Mouse (Mus musculus) embryonic facial prominence, embryonic 14.5 days (tissue): Measurements from ENCODE around the gene Tcf21. TPM values are rescaled to one million over a fixed set of nuclear protein-coding genes. Genes with fewer than 3 reads are reported as not detected.

Experiments used
- ATAC-seq: fragments of 200-750 bp; cut with Nextera tagmentation; 2 replicates; pipeline ENCODE4 v1.8.0; 2017; ENCODE audit warnings: low read depth, moderate number of reproducible peaks, moderate TSS enrichment
- DNase-seq: peaks from one replicate; pipeline ENCODE4 v3.0.0-alpha.2; 2015; ENCODE audit warnings: low spot score
- H3K27ac ChIP-seq: fragments of 300-500 bp; sonication (generic); replicated peaks from 2 replicates; pipeline ENCODE4 v1.5.1; 2014; ENCODE audit warnings: low read depth, mild to moderate bottlenecking, low read length, moderate library complexity
- H3K27me3 ChIP-seq: fragments of 300-500 bp; sonication (generic); replicated peaks from 2 replicates; pipeline ENCODE4 v1.6.1; 2014; ENCODE audit warnings: low read length; ENCODE audit not compliant: control insufficient read depth, insufficient read depth
- H3K36me3 ChIP-seq: fragments of 300-500 bp; sonication (generic); 2 replicates; pipeline ENCODE4 v1.6.1; 2014; ENCODE audit warnings: low read length, mixed read lengths; ENCODE audit not compliant: control insufficient read depth, insufficient read depth
- H3K4me1 ChIP-seq: fragments of 300-500 bp; sonication (generic); 2 replicates; pipeline ENCODE4 v1.6.1; 2014; ENCODE audit warnings: antibody characterized with exemption, low read length; ENCODE audit not compliant: control insufficient read depth, insufficient read depth
- H3K4me2 ChIP-seq: fragments of 300-500 bp; sonication (generic); 2 replicates; pipeline ENCODE4 v1.6.1; 2014; ENCODE audit warnings: low read depth, mild to moderate bottlenecking, low read length, moderate library complexity, mixed read lengths
- H3K4me3 ChIP-seq: fragments of 300-500 bp; sonication (generic); 2 replicates; pipeline ENCODE4 v1.5.1; 2014; ENCODE audit warnings: low read depth, mild to moderate bottlenecking, low read length
- H3K9ac ChIP-seq: fragments of 300-500 bp; sonication (generic); 2 replicates; pipeline ENCODE4 v1.6.1; 2014; ENCODE audit warnings: low read depth, mild to moderate bottlenecking, low read length, moderate library complexity, mixed read lengths
- H3K9me3 ChIP-seq: fragments of 300-500 bp; sonication (generic); 2 replicates; pipeline ENCODE4 v1.6.1; 2016; ENCODE audit warnings: low read length; ENCODE audit not compliant: control insufficient read depth
- WGBS: fragments of 180-500 bp; shearing (Covaris S2); extraction: QIAGEN DNeasy Blood & Tissue Kit; methylation state at CpG from one replicate; pipeline ENCODE4 v1.1.7; 2014; 5-methylcytosine and 5-hydroxymethylcytosine counted together
- polyA plus RNA-seq: library from polyadenylated mRNA; unstranded; fragments of >200 nt; fragmentation: Nextera tagmentation; extraction: Ambion mirVana; gene quantifications from 2 replicates; pipeline ENCODE4 v1.2.1, GENCODE M21; 2014

The Tcf21 gene
- polyA plus RNA-seq, 1 experiment from 2014 or later, result 2.0 TPM

DNA sequence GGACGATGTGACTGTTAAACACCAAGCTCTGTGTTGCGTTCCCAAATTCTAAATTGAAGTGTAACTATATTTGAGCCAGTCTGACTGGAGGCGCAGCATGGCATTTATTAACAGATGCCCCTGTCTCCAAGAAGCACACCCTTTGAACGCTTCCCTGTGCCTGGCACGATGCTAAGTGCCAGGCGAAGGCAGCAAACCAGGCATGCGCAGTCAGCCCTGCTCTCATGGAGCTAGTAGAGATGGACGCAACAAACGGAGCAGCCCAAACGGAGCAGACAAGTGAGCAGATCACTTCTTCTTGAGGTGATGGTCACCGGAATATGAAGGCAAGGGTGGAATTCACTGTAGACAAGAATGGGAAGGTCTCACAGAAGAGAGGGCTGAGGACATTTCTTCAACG, 8.1 kb downstream of the Tcf21 start:
- Histone ChIP-seq H3K4me1 (no peaks in the 10 kb centered on the region), H3K27ac (no peak overlapping the region), H3K9ac (no peak overlapping the region), H3K4me2 (no peak overlapping the region), H3K36me3 (no peaks in the 10 kb centered on the region), H3K4me3 (no peak overlapping the region), H3K9me3 (no peaks in the 10 kb centered on the region), H3K27me3 (peaks cover 65% of the 10 kb centered on the region)
- ATAC-seq (no peak), DNase-seq (no peak)
- WGBS, result 9% methylated on average over 12 of the region's 12 CpGs

DNA sequence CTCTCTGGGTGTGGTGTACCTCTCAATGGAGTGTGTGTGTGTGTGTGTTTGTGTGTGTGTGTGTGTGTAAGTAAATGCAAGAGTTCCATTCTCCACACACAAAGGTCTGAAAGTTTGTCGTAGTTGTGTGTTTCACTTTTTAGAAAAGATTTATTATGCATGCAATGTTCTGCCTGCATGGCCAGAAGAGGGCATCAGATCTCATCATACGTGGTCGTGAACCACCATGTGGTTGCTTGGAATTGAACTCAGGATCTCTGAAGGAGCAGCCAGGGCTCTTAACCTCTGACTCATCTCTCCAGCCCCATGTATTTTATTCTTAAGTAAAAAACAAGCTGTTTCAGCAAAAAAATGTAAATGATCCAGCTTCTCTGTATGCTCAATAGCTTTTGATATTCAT, 37.3 kb downstream of the Tcf21 start:
- no peak overlapping the region for H3K4me3 ChIP-seq
- no peak overlapping the region for H3K4me2 ChIP-seq
- no peak overlapping the region for H3K9ac ChIP-seq
- ATAC-seq, result no peak
- no peaks in the 10 kb centered on the region for H3K9me3 ChIP-seq
- no peak for DNase-seq
- H3K36me3 ChIP-seq, result no peaks in the 10 kb centered on the region
- no peaks in the 10 kb centered on the region for H3K4me1 ChIP-seq
- H3K27ac ChIP-seq, result no peak overlapping the region
- 50% methylated on average over 3 of the region's 3 CpGs for WGBS
- H3K27me3 ChIP-seq, result no peaks in the 10 kb centered on the region

- ATAC-seq, result no peak
- Histone ChIP-seq H3K9me3 (no peaks in the 10 kb centered on the region), H3K36me3 (no peaks in the 10 kb centered on the region), H3K4me3 (no peak overlapping the region), H3K4me2 (no peak overlapping the region), H3K9ac (no peak overlapping the region), H3K4me1 (no peaks in the 10 kb centered on the region), H3K27me3 (no peaks in the 10 kb centered on the region), H3K27ac (no peak overlapping the region)
- DNase-seq, result no peak
- WGBS, result 25% methylated on average over 4 of the region's 4 CpGs
Observed at GRCm38 (mm10) chr10:22781466-22781865, 38.5 kb downstream of the Tcf21 start.

DNA sequence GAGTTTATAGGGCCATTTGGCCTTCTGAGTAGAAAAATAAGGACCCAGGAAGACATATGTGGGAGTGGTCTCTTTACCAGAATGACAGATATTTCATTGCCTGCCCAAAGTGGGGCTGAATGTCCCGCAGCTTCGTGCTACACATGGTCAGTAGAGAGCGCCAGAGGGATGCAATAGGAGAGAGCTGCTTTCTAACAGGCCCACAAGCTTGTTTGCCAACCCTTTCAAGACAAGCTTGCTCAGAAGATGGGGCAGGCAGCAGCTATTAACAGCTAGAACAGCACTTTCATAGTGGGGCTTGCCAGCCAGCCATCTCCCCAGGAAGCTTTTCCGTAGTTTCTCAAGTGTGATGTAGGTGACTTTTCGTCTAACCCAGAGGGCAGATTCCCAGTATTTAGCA, 42.0 kb downstream of the Tcf21 start:
- no peaks in the 10 kb centered on the region for H3K36me3 ChIP-seq
- H3K27ac ChIP-seq, result no peak overlapping the region
- no peak for ATAC-seq
- no peak overlapping the region for H3K9ac ChIP-seq
- 19% methylated on average over 5 of the region's 5 CpGs for WGBS
- no peaks in the 10 kb centered on the region for H3K9me3 ChIP-seq
- no peak overlapping the region for H3K4me2 ChIP-seq
- DNase-seq, result peak; percentile 83
- no peak overlapping the region for H3K4me3 ChIP-seq
- H3K4me1 ChIP-seq, result no peaks in the 10 kb centered on the region
- no peaks in the 10 kb centered on the region for H3K27me3 ChIP-seq

DNA sequence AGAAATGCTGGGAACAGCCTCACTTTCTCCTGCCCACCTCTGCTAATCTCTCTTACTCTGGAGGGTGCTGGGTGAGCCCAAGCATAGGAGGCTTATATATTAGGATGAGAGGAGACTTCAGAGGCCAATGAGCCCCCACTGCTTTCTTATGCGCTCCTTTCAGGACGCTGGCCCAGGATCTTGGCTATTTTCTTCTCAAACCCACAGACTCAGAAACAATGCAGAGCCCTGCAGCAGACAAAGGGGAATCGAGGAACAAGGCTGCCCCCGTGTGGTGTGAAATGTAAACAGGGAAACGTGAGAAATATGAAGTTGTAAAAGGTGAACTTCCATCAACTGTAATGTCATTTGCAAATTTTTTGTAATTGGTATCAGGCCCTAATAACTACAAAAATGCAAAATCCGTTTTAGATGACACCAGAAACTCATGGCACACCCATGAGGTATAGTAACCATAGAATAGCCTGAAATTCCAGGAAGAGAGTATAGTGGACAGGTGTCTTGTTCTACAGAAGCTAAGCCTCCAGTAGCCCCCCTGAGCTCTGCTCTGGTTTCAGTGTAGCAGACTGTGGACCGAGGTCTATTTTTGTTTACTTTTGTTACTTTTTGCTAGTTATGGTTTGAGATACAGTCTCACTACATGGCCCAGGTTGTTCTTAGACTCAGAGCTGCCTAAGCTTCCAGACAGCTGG, 43.8 kb downstream of the Tcf21 start:
- Histone ChIP-seq H3K4me2 (no peak overlapping the region), H3K9me3 (no peaks in the 10 kb centered on the region), H3K27me3 (no peaks in the 10 kb centered on the region), H3K4me1 (no peaks in the 10 kb centered on the region), H3K27ac (no peak overlapping the region), H3K9ac (no peak overlapping the region), H3K4me3 (no peak overlapping the region), H3K36me3 (no peaks in the 10 kb centered on the region)
- DNase-seq, result peak; percentile 49
- WGBS, result 13% methylated on average over 7 of the region's 7 CpGs
- ATAC-seq, result 0 out of 2 replicates have a peak, but pooled peaks have one; percentile 44

GRCm38 (mm10) chr10:22775456-22775855, 44.5 kb downstream of the Tcf21 start:
- no peaks in the 10 kb centered on the region for H3K9me3 ChIP-seq
- no peak overlapping the region for H3K27ac ChIP-seq
- DNase-seq (no peak), ATAC-seq (no peak)
- no peak overlapping the region for H3K4me3 ChIP-seq
- no peaks in the 10 kb centered on the region for H3K27me3 ChIP-seq
- WGBS, result 73% methylated on average over 2 of the region's 2 CpGs
- no peaks in the 10 kb centered on the region for H3K4me1 ChIP-seq
- no peak overlapping the region for H3K9ac ChIP-seq
- H3K4me2 ChIP-seq, result no peak overlapping the region
- H3K36me3 ChIP-seq, result no peaks in the 10 kb centered on the region

- Histone ChIP-seq H3K4me3 (no peak overlapping the region), H3K4me1 (no peaks in the 10 kb centered on the region), H3K27me3 (no peaks in the 10 kb centered on the region), H3K4me2 (no peak overlapping the region), H3K36me3 (no peaks in the 10 kb centered on the region), H3K27ac (no peak overlapping the region), H3K9me3 (no peaks in the 10 kb centered on the region), H3K9ac (no peak overlapping the region)
- WGBS, result 89% methylated on average over 3 of the region's 3 CpGs
- no peak for ATAC-seq
- peak; percentile 29 for DNase-seq
Observed at GRCm38 (mm10) chr10:22774626-22775025, 45.3 kb downstream of the Tcf21 start.

Other genes with a start within 250 kb of the Tcf21 start
- 5.2 and 5.7 TPM in 2 replicates for gene Slc2a12, start 175.2 kb downstream of the Tcf21 start, polyA plus RNA-seq
- gene Tbpl1, start 88.2 kb downstream of the Tcf21 start, polyA plus RNA-seq, result 49.5 and 56.0 TPM in 2 replicates